Mouse (Mus musculus) large intestine, adult 2 months (tissue): Measurements from ENCODE around the gene Dhx16. TPM values are rescaled to one million over a fixed set of nuclear protein-coding genes. Genes with fewer than 3 reads are reported as not detected.
"Not testable (repeated sequence)": the region's sequence is repeated elsewhere in the genome, so short reads cannot be mapped to it uniquely, and the experiment has no call there.

Experiments
- DNase-seq: peaks from one replicate; pipeline ENCODE4 v3.0.0-alpha.2; 2012; ENCODE audit warnings: low read depth, low spot score
- WGBS: fragments of 180-500 bp; shearing (Covaris S2); methylation state at CpG from one replicate; pipeline ENCODE4 v1.1.7; 2018; 5-methylcytosine and 5-hydroxymethylcytosine counted together
- polyA plus RNA-seq: library from polyadenylated mRNA; depleted of rRNA; stranded (reverse); fragments of >200 nt; gene quantifications from 2 replicates; pipeline ENCODE4 v1.2.3, GENCODE M21; 2012

The Dhx16 gene
- polyA plus RNA-seq, 1 experiment, result 67.2 TPM

DNA sequence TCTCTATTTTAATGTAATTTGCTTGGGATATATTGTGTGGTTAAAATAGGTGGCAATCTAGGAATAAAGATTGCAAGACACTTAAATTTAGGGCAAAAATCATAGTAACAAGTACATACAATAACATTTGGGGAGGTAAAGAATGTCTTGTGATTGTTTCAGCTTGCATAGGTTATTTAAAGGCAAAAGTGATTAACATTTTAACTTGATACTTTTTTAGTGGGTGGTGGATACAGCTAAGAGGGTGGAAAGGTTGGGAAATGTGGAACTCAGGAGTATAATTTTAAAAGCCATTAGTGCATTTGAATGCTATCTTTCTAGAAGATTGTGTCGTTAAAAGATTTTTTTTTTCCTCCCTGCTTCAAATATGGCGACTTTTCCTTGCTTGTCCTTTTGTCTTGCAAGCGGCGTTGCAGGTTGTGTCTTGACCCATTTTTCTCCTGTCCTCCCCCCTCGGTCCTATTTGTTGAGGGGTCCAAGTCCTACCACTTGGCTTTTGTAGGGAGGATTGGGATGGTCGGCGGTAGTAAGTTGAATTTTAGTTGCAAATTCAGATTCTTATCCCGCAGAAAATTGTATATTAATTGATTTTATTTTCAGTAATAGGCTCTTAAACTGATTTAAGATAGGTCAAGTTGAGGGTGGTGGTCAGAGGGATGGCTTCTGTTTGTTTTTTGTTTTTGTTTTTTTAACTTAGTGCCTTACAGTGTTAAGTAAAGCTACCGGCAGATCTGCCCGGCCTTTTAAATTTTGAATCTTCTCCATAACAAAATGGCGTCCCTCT, 38.8 kb downstream of the Dhx16 start:
- peak; percentile 33 for DNase-seq
- WGBS, result 0% methylated on average over 11 of the region's 11 CpGs

DNA sequence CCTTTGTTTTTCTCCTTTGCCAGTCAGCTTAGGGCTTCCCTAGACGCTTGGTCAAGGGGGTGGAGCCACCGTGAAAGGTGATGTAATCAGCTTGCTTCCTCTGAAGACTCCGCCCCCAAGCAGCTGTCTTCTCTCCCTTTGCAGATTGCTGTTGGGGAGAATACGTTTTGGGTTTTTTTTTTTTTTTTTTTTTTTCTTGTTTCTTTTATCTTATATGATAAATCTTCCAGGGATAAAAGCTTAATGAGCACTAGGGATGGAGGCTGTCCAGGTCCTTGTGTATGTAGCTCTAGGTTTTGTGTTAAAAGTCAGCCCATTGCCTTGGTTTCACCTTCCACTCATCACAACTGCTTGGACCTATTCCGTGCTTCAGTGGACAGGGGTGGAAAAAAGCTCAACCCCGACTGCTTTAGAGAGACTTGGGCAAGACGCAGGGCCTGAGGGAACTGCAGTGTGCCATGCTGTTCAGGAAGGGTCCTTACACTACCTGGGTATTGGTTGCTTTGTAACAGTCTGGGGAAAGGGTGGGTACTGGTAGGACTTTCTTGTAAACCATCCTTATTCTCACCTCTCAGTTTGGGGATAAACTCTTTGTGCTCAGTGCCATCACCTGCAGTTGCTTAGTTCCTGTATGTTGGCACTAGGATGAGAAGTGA, 39.6 kb downstream of the Dhx16 start:
- DNase-seq, result peak; percentile 97
- WGBS, result 4% methylated on average over 7 of the region's 7 CpGs

DNA sequence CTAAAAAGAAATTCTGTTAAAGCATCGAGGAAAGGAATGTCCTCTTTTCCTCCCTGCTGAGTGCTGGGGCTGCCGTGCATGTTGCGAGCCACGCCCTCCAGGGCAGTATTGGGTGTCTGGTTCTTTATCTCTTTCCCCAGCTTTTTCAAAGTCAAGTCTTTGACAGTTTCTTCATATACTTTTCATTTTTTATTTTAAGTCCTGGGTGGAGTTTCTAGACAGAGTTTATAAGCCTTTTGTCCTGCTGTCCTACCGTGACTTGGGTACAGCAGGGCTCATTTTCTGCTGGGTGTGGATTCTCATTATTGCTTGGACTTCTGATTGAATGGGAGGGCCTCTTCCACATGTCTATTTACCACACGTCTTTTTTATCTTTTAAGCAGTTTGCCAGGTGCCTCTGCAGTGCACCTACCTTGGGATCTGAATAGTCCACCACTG, 40.3 kb downstream of the Dhx16 start:
- WGBS, result 15% methylated on average over 6 of the region's 6 CpGs

DNA sequence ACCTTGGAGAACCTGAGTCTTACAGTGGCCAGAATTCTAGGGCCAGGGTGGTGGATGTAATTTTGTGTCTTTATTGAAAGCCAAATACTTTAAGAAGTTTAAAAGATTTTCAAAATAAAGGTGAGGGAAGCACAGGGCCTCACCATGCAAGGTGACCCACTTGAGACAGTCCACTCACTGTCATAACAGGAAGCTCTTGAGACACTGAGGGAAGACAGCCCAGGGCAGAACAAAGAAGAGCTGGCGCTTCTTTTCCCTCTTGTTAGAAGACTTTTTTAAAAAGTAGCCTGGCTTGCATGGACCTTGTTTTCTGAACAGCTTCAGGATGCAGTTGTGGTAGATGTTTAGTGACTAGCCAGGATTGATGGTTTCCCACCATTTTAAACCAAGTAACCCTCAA, 40.8 kb downstream of the Dhx16 start:
- no peak for DNase-seq
- 66% methylated on average over 1 of the region's 1 CpGs for WGBS

More for the DNA sequence above, 40.3 kb downstream of the Dhx16 start:
- DNase-seq, result no peak

DNA sequence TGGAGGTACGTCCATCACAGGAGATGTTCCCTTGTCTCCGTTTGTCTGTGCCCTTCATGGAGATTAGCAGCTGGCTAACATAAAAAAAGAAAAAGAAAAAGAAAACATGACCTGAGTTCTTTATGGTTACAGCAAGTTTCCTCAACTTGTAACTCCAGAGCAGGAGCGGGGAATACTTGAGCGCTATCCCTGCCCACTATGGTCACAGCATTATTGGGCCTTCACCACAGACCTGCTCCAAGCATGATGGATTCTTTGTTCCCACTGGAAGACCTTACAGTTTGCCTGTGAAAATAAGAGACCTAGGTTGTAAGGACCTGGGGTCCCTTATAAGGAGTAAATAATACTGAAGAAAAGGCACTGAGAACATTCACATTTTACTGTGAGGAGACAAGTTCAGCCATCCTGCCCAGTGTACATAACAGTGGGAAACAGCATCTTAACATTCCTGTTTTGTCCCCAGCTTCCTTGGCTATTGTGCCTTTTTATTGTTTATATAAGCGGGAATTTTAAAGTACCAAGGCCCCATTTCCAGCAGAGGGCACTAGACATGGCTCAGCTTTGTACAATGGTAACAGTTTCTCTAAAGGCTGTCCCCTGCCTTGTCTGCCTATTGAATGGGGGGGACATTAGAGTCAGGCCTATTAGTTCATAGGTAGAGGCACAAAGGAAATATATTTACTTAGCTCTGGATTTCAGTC, 41.4 kb downstream of the Dhx16 start:
- WGBS, result 62% methylated on average over 5 of the region's 5 CpGs
- DNase-seq, result no peak

DNA sequence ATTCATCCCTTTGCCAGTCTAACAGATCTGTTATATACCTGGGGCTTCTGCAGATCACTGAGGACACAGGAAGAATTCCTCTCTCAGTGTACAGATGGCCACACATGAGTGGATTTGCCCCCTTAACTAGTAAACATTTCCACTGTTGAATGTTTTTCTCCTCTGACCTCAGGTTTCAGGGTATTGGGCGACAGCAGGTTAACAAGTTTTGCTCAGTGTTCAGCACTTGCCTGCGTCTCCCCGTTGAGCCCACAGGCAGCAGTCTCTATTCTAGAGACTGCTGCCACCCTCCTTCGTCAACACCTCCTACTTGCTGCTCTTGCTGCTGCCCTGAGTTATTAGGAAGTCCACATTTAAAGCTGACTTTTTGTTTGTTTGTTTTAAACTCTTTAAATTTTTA, 42.1 kb downstream of the Dhx16 start:
- DNase-seq, result no peak
- 56% methylated on average over 4 of the region's 4 CpGs for WGBS

DNA sequence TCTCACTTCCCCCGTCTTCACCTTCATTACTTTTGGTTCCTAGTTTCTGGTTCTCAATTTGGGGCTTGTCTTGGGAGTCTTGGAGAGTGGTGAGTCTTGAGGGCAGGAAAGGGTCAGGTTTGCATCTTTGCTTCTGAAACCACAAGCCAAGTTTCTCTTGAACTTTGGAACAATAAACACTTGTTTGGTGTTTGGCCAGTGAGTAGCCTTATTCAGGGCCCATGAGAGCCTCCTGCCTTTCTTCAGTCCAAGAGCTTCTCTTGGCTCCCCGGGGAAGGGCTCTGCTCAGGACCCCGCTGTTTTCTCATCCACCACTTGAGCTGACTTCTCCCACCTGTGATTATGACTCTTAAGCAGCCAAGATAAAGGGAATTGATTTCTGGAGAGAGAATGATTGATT, 42.9 kb downstream of the Dhx16 start:
- DNase-seq, result no peak
- 52% methylated on average over 3 of the region's 3 CpGs for WGBS

DNA sequence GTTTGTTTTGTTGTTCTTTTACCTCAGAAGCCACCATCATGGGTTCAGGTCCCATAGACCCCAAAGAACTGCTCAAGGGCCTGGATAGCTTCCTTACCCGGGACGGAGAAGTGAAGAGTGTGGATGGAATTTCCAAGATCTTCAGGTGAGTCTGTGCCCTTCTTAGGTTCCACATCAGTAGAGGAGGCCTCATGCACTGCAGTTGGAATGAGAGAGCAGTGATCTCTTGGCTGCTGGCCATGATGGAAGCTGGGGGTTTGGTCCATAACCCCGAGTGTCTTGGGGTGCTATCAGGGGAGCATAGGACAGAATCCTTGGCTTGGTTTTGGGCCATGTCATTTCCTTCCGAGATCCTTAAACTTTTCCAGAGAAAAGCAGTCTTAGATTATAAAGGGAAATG, 43.7 kb downstream of the Dhx16 start:
- no peak for DNase-seq
- 79% methylated on average over 4 of the region's 4 CpGs for WGBS

DNA sequence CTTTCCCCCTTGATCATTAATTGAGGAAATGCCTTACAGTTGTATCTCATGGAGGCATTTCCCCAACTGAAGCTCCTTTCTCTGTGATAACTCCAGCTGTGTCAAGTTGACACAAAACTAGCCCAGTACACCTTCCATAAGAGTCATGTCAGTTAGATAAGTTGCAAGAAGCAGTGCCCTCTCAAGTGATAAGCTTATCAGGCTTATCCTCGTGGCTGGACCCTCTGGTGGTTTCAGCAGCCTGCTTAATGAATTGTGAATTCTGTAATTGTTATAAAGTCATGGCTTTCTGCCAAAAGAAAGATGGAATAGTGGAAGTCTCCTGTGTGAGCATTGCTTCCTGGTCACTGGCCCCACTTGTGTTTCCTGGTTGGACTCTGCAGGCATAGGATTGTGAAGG, 47.9 kb downstream of the Dhx16 start:
- WGBS, result 21% methylated on average over 1 of the region's 1 CpGs

DNA sequence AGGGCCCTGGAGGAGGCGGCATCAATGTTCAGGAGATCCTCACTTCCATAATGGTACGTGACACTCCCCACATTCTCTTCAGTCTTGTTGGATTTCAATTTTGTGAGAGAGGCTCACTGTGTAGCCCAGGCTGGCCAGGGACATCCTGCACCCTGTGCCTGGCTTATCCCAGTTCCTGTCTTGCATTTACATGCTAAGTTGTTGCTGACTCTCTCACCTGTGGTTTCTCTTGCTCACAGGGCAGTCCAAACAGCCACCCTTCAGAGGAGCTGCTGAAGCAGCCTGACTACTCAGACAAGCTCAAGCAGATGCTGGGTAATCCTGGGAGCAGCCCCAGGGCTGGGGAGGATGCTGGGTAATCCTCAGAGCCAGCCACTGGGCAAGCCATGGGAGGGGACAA, 49.9 kb downstream of the Dhx16 start:
- 95% methylated on average over 2 of the region's 2 CpGs for WGBS
- no peak for DNase-seq

More for the DNA sequence above, 47.9 kb downstream of the Dhx16 start:
- no peak for DNase-seq

DNA sequence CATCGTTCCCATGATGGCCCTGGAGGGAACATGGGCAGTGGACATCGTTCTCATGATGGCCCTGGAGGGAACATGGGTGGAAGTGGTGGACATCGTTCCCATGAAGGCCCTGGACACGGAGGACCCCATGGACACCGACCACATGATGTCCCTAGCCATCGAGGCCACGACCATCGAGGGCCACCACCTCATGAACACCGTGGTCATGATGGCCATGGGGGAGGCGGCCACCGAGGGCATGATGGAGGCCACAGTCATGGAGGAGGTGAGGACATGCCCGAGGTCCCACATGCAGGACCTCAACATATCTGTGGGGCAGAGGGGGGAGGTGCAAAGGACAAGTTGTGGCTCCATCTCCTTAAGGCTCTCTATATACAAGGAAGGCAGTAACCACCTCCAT, 51.0 kb downstream of the Dhx16 start:
- DNase-seq, result no peak
- 92% methylated on average over 12 of the region's 12 CpGs for WGBS

DNA sequence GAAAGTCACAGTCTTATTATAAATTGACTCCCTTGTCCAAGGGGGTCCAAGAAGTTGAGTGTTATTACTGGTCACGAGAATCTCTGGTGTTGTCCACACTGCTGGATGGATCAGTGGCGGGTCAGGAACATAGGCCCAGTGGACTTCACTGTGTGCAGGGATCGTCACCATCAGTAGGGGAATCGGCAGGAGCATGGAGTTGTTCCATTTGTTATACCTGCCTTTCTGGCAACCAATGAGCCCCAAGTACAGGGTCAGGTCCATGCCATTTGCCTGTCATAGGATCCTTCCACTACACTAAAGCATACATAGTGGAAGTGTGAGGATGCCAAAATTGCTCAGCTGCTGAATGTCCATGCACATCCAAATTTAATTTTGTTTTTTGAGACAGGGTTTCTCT, 53.0 kb downstream of the Dhx16 start:
- no peak for DNase-seq
- WGBS, result 88% methylated on average over 4 of the region's 4 CpGs

DNA sequence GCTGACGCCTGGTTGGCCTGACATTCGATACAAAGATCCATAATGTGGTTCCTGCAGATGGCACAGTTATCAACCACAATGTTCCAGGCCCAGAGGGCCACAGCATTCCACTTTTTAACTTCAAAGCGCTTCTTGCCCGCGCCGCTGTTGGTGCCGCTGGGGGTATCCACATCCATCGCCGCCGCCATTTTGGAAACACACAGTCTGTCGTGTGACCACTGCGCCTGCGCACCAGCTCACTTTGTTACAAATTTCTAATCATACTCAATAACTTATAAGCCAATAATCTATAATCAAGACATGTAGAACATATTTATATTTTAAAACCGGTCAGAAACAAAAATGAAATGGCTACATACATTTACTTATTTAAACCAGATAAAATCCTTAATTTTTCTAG, 56.1 kb downstream of the Dhx16 start:
- WGBS, result 91% methylated on average over 14 of the region's 14 CpGs
- DNase-seq, result not testable (repeated sequence)

DNA sequence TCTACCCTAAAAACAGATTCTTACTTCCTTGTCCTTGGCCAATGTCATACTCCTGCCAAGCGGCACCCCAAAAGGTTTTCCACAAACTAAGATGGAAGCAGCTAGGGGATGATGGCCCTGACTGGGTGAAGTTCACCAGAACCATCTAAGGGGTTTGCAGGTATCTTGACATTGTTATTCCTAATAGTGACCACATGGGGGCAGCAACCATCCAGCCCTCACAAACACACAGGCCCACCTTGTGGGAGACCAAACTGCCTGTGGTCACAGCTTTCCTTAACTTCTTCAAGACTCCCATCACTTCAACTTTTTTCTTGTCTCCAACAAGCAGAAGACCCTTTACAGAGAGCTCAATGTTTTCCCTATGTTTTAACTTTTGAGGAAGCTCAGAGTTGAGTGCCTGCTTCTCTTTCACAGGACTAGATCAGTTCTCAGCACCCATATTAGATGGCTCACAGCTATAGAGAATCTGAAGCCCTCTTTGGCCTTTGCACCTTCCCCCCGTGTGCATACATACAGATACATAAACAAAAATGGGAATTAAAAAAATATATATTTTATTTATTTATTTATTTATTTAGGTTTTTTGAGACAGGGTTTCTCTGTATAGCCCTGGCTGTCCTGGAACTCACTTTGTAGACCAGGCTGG, 58.2 kb downstream of the Dhx16 start:
- 33% methylated on average over 2 of the region's 2 CpGs for WGBS

DNA sequence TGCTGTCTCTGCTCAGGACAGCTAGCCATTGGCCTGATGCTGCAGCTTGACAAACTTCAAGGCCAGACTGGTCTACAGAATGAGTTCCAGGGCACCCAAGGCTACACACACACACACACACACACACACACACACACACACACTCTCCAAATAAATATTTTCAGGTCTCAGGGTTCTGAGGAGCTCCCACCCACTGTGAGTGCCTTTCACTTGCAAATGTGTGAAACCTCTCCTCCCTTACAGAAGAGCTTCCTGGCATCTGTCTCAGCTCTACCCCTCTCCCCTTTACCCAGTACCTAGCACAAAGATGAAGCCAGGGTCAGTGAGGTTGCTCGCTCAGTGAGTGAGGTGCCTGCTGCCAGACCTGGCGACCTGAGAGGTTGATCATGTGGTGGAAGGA, 59.5 kb downstream of the Dhx16 start:
- WGBS, result 59% methylated on average over 2 of the region's 2 CpGs
- DNase-seq, result no peak

More for the DNA sequence above, 58.2 kb downstream of the Dhx16 start:
- no peak for DNase-seq

DNA sequence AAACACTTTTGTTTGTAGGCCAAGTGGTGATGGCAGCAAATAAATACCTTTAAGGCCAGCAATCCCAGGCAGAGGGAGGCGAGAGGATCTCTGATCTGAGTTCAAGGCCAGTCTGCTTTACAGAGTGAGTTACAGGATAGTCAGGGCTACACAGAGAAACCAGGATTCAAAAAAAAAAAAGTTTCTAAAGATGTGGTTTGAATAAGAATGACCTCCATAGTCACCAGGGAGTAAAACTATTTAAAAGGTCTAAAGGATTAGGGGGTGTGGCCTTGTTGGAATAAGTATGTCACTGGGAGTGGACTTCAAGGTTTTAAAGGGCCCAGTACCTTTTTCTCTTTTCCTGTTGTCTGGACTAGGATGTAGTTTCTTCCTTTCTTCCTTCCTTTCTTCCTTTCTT, 60.3 kb downstream of the Dhx16 start:
- no peak for DNase-seq
- WGBS, result 50% methylated on average over 1 of the region's 1 CpGs
